Mouse (Mus musculus) urinary bladder, adult 2 months (tissue): ENCODE measurements around the gene Tmem45a. TPM values are rescaled to one million over a fixed set of nuclear protein-coding genes. Genes with fewer than 3 reads are reported as not detected.
"Not testable (repeated sequence)": the region's sequence is repeated elsewhere in the genome, so short reads cannot be mapped to it uniquely, and the experiment has no call there.

ENCODE experiments used
- DNase-seq: peaks from one replicate; pipeline ENCODE4 v3.0.0; 2022; ENCODE audit warnings: low spot score
- polyA plus RNA-seq: library from polyadenylated mRNA; depleted of rRNA; stranded (reverse); fragments of >200 nt; gene quantifications from 2 replicates; pipeline ENCODE4 v1.2.3, GENCODE M21; 2012; rRNA removed

The Tmem45a gene
- 15.1 and 15.3 TPM in 2 replicates for polyA plus RNA-seq

DNA sequence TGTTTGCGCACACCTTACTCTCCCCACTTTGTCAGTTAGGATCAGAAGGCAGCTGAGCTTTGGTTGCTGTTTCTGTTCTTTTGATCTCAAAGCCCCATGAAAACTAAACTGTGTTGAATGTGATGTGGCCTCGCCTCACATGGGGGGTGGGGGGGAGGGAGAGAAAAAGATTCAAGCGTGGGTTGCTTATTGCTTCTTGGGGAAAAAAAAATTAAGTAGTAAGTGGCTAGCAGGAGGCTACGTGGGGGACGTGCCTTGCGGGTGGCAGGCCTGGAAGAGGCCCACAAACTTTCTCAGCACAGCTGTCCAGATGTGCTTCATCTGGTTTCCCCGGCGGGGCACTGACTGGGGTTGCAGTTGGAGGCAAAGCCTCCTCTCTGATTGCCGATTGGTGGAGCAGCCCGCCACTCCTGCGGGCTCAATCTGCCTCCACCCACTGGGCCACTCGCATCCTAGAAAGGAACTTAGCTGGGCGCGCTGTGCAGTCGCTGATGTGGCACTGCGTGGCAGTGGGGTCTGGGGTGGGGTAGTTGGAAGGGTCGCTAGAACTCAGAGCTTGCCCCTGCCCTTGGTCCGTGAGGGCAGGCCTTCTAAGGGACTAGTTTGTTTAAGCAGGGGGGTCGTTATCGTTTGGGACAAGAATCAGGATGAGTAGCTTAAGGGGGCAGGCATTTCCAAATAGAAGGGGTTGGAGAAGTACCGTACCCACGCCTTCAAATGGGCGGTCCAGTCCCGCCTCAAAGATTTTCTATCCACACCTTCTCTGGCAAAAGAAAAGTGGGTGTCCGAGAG lies at the start of gene Tmem45a:
Tmem45a (minus strand) TSS at position 343 of the 792 bp plus-strand sequence.
- peak; percentile 64 for DNase-seq

DNA sequence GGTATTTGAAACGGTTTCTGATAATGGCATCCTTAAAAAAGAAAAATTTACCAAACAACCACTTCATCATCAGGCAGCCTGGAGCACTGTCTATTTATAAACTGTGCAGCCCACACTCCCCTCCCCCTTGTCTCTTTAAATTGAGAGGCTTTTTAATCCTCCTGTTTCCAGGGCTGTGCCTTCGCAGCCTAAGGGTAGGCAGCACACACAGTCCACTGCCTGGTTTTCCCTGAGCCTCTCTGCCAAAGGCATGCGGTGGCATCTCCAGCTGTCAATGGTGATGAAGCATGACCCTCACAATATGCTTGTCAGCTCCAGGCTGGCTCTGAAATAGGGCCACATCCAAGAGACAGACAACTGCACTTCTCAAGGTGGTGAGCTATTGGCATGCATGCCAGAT lies 42.1 kb upstream of the Tmem45a start, which contains the start of gene Lnp1:
Lnp1 (minus strand) TSS at position 39 of the 400 bp plus-strand sequence.
- no peak for DNase-seq

DNA sequence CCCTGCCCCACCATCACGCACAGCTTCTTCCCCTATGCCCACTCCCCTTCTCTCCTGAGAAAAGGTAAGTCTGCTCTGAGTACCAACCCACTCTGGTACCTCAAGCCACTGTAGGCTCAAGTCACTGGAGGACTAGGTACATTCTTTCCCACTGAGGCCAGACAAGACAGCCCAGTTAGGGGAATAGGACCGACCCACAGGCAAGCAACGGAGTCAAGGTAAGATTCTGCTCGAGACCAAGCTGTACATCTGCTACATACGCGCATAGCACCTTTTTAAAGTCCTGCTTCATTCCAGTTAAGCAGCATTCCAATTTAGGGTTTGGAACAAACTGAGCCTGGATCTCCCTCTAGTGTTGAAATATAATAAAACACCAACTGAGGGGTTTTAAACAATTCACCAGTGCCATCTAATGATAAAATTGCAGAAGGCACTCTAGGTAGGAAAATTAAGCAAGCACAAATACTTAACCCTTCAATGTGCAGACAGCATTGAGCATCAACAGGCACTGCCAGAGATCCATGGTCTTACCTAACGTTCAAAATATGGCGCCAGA lies 34.2 kb upstream of the Tmem45a start:
- no peak for DNase-seq

DNA sequence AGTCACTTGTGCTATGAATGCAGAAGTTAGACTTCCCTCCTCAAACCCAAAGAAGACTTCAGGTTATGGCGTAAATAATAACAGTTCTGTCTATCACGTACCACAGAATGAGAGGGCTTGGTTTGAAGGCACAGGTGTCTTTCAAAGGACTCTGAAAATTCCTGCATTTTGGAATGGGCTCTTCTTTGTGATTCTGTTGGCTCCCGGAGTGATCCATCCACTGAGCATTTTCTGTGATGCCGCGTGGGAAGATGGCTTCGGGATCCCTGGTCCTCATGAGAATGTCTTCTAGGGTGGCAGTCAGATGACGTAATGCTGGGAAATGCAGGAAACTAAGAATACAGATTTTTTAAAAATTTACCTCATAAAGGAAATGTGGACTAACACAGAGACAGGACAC lies 31.3 kb upstream of the Tmem45a start:
- DNase-seq, result no peak

DNA sequence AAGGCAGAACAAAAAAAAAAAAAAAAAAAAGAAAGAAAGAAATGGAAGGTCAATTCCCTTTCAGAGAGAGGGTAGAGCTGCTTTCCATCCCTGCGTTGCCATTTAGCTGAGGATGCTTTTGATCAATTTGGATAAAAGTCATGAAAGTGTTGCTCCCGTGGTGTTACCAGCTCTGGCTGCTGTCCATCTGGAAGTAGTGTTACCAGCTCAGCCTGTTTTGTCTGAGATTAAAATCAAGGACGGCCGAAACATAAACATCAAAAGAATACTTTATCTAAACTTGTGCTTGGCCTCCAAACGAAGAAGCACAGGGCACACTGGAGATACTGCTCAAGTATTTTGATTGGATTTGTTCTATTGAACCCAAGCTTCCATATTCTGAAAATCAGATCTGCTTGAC lies 23.0 kb upstream of the Tmem45a start:
- no peak for DNase-seq

DNA sequence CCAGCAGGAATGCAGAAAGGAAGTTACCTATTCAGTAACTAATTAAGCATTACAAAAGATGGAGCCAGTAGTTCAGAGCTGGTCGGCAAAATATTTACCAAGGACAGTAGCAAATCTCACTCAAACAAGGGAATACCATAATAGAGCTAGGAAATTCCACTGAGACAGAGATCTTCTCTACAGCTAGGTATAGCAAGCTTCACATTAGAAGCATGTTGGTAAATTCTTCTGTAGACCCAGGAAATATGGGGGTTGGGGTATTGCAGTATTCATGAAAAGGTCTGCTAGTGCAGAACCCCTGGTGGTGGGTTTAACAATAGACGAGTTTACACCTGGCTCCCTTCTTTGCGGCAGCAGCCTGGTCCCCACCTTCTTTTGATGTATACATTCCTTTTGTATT lies 16.2 kb upstream of the Tmem45a start:
- not testable (repeated sequence) for DNase-seq

DNA sequence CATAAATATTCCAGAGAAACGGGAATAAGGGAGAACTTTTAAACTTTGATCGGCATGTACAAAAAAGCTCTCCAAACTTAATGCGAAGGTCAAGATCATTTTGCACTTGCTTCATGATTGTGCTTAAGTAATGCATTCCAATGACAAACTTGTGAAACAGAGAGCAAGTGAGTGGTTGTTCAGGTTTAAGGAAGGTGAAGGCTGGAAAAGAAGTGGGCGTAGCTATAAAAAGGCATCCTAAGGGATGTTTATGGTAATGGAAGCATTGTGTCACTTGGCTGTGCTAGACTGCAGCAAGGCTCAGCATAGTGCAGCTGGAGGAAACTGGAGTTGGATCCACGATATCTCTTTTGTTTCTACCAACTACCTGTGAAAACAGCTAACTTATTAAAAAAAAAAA lies 5.6 kb upstream of the Tmem45a start:
- no peak for DNase-seq

DNA sequence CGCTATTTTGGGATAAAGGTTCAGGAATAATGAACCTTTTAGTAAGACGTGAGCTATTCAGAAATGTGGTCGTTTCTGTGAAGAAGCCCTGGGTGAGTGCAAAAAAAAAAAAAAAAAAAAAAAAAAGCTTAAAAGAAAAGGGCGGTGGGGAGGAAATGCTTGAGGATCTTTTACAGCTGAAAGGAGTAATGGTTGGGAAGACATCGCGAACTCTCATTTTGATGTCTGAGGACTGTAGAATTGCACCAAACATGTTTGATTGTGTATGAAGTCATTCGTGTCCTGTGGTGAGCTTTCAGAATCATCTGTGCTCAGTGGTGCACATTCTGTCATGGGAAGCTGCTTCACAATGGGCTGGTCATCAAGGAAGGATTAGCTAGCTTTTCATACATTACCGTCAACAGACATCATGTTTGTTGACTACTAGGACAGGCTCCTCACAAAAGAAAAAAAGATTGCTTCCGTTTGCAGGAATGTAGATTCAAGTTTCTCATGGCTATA lies 700 bp upstream of the Tmem45a start:
- no peak for DNase-seq

DNA sequence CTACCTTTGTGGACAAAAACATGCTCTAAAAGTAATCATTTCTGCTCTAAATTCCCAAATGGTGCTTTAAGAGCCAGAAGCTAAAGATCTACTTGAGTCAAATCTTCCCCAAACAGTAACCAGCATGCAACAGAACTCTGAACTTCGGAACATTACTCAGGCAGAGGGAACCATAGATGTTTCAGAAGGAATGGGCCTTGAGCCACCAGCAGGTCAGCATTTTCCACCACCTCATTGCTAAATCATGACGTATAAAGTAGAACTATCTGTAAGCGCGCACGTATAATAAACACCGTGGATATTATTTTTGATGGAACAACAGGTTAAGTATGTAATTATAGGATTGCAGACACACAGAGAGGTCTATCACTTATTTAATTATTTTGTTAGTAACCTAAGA lies 1.2 kb downstream of the Tmem45a start:
- no peak for DNase-seq

DNA sequence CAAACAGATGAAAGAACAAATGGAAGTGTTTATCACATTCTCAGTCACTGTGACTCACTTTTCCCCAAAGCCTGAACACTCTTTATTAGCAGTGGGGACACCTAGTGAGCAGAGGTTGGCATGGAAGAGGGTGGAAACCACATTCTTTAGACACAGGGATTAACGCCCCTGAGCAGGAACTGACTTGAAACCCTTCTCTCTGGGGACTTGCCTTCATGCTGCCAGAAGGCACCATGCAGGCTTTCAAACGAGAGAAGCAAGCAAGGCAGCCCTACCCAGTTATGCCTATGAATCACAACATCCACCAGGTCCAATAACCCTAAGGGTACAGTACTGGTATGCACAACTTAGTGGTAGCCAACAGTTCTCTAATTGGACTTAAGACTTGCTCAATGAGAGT lies 12.6 kb downstream of the Tmem45a start:
- no peak for DNase-seq

DNA sequence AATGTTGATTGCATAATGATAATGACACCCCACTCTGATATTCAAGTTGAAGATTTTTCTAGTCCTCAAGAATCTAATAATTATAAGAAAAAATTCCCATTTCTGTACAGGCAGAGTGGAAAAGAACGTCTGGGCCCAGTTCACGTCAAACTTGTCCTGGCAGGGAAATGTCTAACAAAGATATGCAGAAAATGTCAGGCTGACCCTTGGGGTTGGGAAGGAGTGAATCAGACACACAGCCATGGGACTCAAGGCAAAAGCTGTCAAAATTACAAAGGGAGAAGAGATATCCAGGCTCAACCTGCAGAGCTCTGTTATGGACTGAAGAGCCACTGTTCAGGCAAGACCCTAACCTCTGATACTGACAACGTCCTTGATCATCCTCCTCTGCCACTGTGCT lies 15.5 kb downstream of the Tmem45a start:
- DNase-seq, result no peak

DNA sequence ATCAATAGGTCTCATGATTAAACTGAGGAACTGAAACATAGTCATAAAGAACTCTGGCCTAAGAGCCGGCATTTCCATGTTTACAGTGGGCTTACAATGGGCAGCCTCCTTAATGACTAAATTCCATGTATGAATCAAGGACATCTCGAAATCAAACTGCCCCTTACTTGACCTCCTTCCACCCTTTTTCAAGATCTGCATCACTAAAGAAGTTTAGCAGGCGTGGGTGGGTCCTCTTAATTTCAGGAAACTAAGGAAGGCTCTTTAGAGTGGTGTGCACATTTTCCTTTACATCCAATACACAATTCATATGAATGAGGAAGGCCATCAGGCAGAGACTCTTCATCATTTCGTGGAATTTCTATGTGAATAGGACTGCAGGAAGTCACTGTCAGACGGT lies 17.6 kb downstream of the Tmem45a start:
- DNase-seq, result no peak

DNA sequence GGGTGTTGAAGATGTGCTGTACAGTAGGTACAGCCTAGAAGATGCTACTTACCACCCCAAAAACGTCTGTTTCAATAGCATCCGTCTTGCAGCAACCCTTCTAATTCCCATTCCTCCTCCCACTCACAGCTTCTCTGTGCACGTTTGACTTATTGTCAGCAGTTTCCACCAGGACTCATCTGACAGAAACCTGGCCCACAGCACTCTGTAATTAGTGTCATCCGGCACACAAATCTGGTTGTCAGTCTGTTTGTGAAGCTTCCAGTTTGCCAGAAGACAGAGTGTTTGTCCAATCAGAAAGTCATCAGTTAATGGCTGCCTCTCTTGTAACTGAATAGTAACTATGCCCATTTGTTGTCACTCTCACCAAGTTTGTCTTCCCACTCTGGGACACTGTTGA lies 18.4 kb downstream of the Tmem45a start:
- no peak for DNase-seq

DNA sequence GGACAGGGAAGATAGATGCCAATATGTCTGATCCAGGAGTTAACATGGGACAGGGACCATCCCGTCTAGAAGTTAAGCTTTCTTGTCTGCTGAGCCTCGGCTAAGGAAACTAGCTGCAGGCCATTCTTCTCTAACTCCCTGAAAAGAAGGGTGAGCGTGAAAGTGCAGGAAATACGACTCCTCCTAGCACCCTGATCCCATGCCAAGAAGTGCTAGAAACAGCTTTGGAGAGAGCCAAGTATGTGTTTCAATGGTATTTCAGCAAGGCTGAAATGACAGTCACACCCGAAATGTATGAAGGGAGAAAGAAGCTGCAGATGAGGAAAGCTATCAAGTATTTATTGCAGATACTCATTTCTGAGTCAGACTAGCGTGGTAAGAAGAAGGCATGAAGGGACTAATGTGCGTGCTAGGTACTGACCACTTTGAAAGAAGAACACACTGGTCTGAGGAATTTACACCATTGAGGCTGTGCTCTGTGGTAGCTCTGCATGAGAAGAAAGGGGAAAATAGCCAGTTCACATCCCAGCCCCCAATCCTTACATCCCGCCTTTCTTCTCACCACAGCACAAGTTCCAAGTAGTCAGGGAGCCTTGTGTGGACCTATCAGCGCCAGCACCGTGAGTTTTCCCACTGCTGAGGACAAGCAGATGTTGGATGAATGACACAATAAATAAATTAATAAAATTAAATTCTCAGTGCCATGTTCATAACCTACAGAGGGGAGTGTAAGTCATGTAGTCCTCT lies 33.0 kb downstream of the Tmem45a start:
- DNase-seq, result no peak

DNA sequence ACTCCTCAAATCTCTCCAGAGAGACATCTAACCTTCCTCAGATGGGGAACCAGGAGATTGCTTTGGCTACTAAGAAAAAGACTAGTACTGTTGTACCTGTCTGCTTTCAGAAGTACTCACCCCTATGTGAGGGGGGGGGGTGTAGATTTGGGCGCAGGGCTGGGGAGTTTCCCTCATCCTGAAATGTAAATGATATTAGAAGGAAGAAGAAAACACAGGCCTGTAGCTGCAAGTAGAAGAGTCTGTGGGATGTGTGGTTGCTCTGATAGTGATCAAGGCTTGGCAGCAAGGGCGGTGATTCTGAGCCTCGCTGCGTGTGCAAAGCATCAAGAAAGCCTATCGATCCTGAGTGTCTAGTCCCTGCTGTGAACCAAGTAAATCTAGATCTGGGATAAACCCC lies 43.0 kb downstream of the Tmem45a start:
- no peak for DNase-seq

DNA sequence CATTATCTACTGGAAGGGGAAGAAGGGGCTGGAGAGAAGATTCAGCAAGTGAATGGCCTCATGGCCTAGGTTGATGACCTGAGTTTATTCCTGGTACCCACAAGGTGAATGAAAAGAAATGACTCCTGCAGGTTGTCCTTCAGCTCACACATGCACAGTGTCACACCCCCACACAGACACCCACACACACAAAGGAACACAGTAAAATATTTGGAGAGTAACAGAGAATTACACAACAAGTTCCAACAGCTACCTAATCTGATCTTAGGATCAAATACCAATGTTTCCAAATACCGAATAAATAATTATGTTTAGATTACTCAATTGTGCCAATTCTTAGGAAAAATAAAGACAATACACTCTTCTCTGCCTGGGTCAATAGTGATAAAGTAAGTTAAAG lies 52.7 kb downstream of the Tmem45a start:
- no peak for DNase-seq

DNA sequence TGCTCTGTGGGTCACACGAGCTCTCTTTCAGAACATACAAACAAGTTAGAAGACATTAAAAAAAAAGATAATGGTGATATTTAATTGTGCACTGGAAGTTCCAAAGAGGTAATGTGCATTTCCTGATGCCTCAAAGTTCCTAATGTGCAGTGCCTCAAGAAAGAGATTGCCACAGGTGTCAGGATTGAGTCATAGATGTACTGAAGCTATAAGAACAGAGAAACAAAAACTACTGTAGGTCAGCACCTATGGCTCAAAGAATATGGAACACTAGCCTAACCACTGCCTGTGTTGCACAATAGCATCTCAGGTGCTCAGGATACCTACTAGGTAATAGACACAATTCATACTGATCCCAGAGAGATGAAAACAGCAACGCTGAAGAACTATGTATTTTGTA lies 54.0 kb downstream of the Tmem45a start:
- no peak for DNase-seq

DNA sequence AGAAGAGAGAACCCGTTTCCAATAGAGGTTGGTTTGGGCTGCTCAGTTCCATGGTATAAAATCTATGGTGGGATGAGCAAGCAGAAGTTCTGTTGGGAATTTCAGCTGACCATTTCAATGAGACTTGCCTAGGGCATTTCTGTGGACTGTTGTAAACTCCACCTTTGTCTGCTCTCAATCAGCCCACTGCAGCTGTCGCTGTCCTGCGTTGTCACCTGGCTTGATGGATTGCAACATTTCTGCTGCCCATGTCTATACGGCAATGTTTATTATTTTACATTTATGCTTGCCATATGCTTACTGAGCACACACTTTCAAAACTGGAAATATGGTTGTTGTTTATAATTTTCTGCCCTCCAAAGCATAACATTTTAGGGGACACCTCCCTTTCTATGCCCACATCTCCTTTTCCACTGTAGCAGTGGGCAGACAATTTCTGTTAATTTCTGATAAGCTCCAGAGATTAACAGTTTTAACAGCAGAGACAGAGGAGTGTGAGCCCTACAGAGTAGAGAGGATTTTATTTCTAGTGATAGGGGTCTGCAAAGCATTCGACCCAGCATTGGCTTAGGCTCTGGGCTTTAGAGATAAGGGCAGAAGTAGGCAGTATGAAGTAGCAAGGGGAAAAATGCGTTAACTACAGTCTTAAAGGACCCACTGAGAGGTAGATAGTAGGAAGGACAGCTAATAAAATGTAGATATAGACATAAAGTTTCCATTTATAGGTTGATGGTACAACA lies 84.4 kb downstream of the Tmem45a start:
- DNase-seq, result no peak

DNA sequence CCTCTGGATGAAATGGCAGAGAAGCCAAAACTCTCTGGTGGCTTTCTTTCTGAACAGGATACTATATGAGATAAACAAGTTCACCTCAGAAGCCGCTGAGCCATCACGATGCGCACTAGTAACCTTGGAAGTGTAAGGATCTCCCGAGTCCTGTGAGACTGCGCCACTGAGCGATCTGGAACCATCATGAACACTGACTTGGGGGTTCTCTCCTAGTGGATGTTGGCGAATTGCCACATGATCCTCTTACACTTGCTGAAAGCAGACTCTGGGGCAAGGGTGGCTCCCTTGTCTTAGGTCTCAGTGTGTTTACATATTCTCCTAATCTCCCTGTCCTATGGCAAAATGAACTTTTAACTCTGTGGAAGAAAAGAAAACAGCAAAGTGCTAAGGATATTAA lies 85.0 kb downstream of the Tmem45a start:
- DNase-seq, result no peak

DNA sequence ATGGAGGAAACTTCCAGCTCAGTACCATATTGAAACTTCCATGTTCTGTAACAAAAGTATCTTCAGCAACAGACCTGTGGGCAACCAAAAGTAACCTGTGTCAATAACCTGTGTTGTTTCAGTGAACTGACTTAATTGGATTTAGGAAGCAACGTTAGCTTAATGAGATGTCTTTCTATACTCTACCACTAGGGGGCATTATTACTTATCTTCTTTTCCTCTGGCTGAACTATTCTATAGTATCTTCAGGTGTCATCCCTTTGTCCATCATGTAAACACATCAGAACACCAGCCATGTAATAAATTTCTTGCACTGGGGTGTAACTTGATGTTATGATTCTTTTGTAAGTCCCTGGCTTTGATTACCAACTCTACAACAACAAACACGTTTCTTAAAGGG lies 85.5 kb downstream of the Tmem45a start:
- DNase-seq, result no peak

DNA sequence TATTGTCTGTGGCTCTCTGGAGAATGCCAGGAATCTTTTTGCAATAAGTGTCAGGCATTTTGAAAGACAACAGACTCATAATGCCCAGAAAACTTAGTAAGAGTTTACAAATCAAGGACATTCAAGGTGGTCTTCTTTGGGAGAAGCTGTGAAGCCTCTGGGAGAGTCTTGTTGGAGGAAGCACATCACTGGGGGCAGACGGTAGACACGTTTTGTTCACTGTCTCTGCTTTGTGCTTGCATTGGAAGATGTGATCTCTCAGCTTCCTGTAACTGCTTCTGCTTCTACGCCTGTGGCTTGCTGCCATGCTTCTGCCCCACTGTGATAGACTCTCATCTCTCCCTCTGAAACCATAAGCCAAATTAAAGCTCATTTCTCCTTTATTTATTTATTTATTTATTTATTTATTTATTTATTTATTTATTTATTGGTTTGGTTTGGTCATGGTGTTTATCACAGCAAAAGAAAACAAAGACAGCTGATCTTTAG lies 86.4 kb downstream of the Tmem45a start:
- DNase-seq, result no peak

DNA sequence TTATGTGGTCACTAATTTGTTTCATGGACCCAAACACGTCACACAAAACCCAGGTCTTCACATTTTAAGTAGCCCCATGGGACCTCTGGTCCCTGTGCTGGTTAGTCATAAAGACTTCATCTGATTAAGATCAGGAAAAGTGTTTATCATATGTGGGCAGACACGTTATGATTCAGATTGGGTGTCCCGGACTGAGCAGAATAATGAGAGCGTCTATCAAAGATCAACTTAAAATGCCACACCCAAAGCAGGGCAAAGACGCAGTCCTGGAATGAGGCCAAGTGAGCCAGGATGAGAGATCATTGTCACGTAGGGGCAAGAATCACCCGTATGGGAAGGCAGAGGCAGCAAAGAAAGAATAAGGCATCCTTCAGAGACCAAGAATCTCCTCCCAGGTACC lies 87.1 kb downstream of the Tmem45a start:
- no peak for DNase-seq
